Mouse (Mus musculus) MEL (cell line): Measurements from ENCODE around the gene Daxx. TPM values are rescaled to one million over a fixed set of nuclear protein-coding genes. Genes with fewer than 3 reads are reported as not detected.
"Not testable (repeated sequence)": the region's sequence is repeated elsewhere in the genome, so short reads cannot be mapped to it uniquely, and the experiment has no call there.

Experiments used
- DNase-seq: peaks from one replicate; pipeline ENCODE4 v3.0.0; 2011; ENCODE audit warnings: low read depth, low spot score
- H3K27ac ChIP-seq: 2 replicates; pipeline ENCODE4 v1.5.1; 2012; ENCODE audit warnings: low read depth, mild to moderate bottlenecking, control low read depth, low read length, moderate library complexity; ENCODE audit not compliant: control insufficient read depth
- H3K27me3 ChIP-seq, 2 experiments: fragments of 150-350 bp in 1 of 2; sonication (generic) in 1 of 2; 2 replicates each; pipeline ENCODE4 v1.6.1; 2012; ENCODE audit warnings: low read length in 2 of 2, mild to moderate bottlenecking in 2 of 2, improper control_type of control experiment in 1 of 2, moderate library complexity in 1 of 2; ENCODE audit not compliant: insufficient read depth in 2 of 2, control insufficient read depth in 1 of 2
- H3K36me3 ChIP-seq, 2 experiments: 2 replicates each; pipeline ENCODE4 v1.6.1; 2012 to 2014; ENCODE audit warnings: low read length in 2 of 2, improper control_type of control experiment in 1 of 2, inconsistent platforms in 1 of 2, mild to moderate bottlenecking in 1 of 2; ENCODE audit not compliant: insufficient read depth in 2 of 2, control insufficient read depth in 1 of 2
- H3K4me1 ChIP-seq, 2 experiments: fragments of 150-350 bp in 1 of 2; sonication (generic) in 1 of 2; 2 replicates each; pipeline ENCODE4 v1.6.1; 2012; ENCODE audit warnings: low read length in 2 of 2, improper control_type of control experiment in 1 of 2, mild to moderate bottlenecking in 1 of 2; ENCODE audit not compliant: insufficient read depth in 2 of 2, control insufficient read depth in 1 of 2
- H3K4me3 ChIP-seq, 2 experiments: fragments of 150-350 bp in 1 of 2; sonication (generic) in 1 of 2; 2 replicates each; pipeline ENCODE4 v1.5.1; 2012; ENCODE audit warnings: low read depth in 2 of 2, low read length in 2 of 2, mild to moderate bottlenecking in 2 of 2, moderate library complexity in 2 of 2, control low read depth in 1 of 2, improper control_type of control experiment in 1 of 2; ENCODE audit not compliant: control insufficient read depth in 1 of 2, insufficient read depth in 1 of 2
- H3K79me2 ChIP-seq: 2 replicates; pipeline ENCODE4 v1.6.1; 2012; ENCODE audit warnings: mild to moderate bottlenecking, low read length, moderate library complexity; ENCODE audit not compliant: control insufficient read depth, poor library complexity, insufficient read depth
- H3K9ac ChIP-seq: 2 replicates; pipeline ENCODE4 v1.6.1; 2012; ENCODE audit warnings: low read depth, mild to moderate bottlenecking, control low read depth, low read length, moderate library complexity; ENCODE audit not compliant: control insufficient read depth, poor library complexity, severe bottlenecking
- H3K9me3 ChIP-seq: fragments of 150-350 bp; sonication (generic); replicated peaks from 2 replicates; pipeline ENCODE4 v1.6.1; 2012; ENCODE audit warnings: mild to moderate bottlenecking, low read length, improper control_type of control experiment, moderate library complexity; ENCODE audit not compliant: insufficient read depth
- BHLHE40 ChIP-seq: IDR thresholded peaks from 2 replicates; pipeline ENCODE4 v1.6.1; 2012; ENCODE audit warnings: low read depth, mild to moderate bottlenecking, inconsistent platforms, low read length, improper control_type of control experiment, borderline replicate concordance
- CHD1 ChIP-seq: IDR thresholded peaks from 2 replicates; pipeline ENCODE4 v1.6.1; 2012; ENCODE audit warnings: low read depth, mild to moderate bottlenecking, inconsistent platforms, low read length, improper control_type of control experiment
- CHD2 ChIP-seq: IDR thresholded peaks from 2 replicates; pipeline ENCODE4 v1.6.1; 2011; ENCODE audit warnings: low read length, improper control_type of control experiment
- CTCF ChIP-seq, 3 experiments: IDR thresholded peaks in 2 of 3; conservative IDR thresholded peaks in 1 of 3; 2 replicates each; pipeline ENCODE4 v1.5.1; 2011 to 2012; ENCODE audit warnings: low read length in 3 of 3, low read depth in 2 of 3, mild to moderate bottlenecking in 2 of 3, improper control_type of control experiment in 1 of 3, inconsistent platforms in 1 of 3, mixed read lengths in 1 of 3, moderate library complexity in 1 of 3; ENCODE audit not compliant: control insufficient read depth in 1 of 3, insufficient read depth in 1 of 3, poor library complexity in 1 of 3, severe bottlenecking in 1 of 3
- E2F4 ChIP-seq: IDR thresholded peaks from 2 replicates; pipeline ENCODE4 v1.6.1; 2011; ENCODE audit warnings: low read depth, low read length, improper control_type of control experiment, borderline replicate concordance
- ELF1 ChIP-seq: IDR thresholded peaks from 2 replicates; pipeline ENCODE4 v1.6.1; 2014; ENCODE audit warnings: low read depth, mild to moderate bottlenecking, inconsistent platforms, low read length, improper control_type of control experiment, moderate library complexity
- EP300 ChIP-seq, 2 experiments: IDR thresholded peaks; 2 replicates each; pipeline ENCODE4 v1.6.1; 2011; ENCODE audit warnings: improper control_type of control experiment in 2 of 2, low read length in 2 of 2, low read depth in 1 of 2, mild to moderate bottlenecking in 1 of 2
- ETS1 ChIP-seq: IDR thresholded peaks from 2 replicates; pipeline ENCODE4 v1.6.1; 2012; ENCODE audit warnings: low read depth, mild to moderate bottlenecking, inconsistent platforms, low read length, improper control_type of control experiment, moderate library complexity
- GABPA ChIP-seq: IDR thresholded peaks from 2 replicates; pipeline ENCODE4 v1.6.1; 2012; ENCODE audit warnings: low read depth, mild to moderate bottlenecking, inconsistent platforms, low read length, improper control_type of control experiment, moderate library complexity
- HCFC1 ChIP-seq: IDR thresholded peaks from 2 replicates; pipeline ENCODE4 v1.6.1; 2012; ENCODE audit warnings: low read depth, mild to moderate bottlenecking, inconsistent platforms, low read length, improper control_type of control experiment, moderate library complexity
- JUND ChIP-seq: IDR thresholded peaks from 2 replicates; pipeline ENCODE4 v1.6.1; 2011; ENCODE audit warnings: low read depth, mild to moderate bottlenecking, improper control_type of control experiment, low read length
- MAX ChIP-seq: IDR thresholded peaks from 2 replicates; pipeline ENCODE4 v1.6.1; 2011; ENCODE audit warnings: low read length, improper control_type of control experiment
- MAZ ChIP-seq: IDR thresholded peaks from 2 replicates; pipeline ENCODE4 v1.6.1; 2012; ENCODE audit warnings: low read depth, mild to moderate bottlenecking, inconsistent platforms, low read length, improper control_type of control experiment
- MEF2A ChIP-seq: IDR thresholded peaks from 2 replicates; pipeline ENCODE4 v1.6.1; 2014; ENCODE audit warnings: low read depth, mild to moderate bottlenecking, inconsistent platforms, low read length, improper control_type of control experiment; ENCODE audit not compliant: poor library complexity, insufficient replicate concordance, severe bottlenecking; ENCODE audit errors: extremely low read depth
- MXI1 ChIP-seq: IDR thresholded peaks from 2 replicates; pipeline ENCODE4 v1.6.1; 2011; ENCODE audit warnings: mild to moderate bottlenecking, low read depth, low read length, improper control_type of control experiment
- MYC ChIP-seq: IDR thresholded peaks from 2 replicates; pipeline ENCODE4 v1.6.1; 2011; ENCODE audit warnings: low read depth, mild to moderate bottlenecking, low read length, improper control_type of control experiment, moderate library complexity
- NRF1 ChIP-seq: IDR thresholded peaks from 2 replicates; pipeline ENCODE4 v1.6.1; 2014; ENCODE audit warnings: low read depth, mild to moderate bottlenecking, inconsistent platforms, low read length, improper control_type of control experiment, moderate library complexity; ENCODE audit not compliant: poor library complexity, insufficient read depth, severe bottlenecking
- POLR2A ChIP-seq, 2 experiments: IDR thresholded peaks; 2 replicates each; pipeline ENCODE4 v1.6.1; 2011 to 2012; ENCODE audit warnings: low read length in 2 of 2, mild to moderate bottlenecking in 2 of 2, control low read depth in 1 of 2, improper control_type of control experiment in 1 of 2, low read depth in 1 of 2, moderate library complexity in 1 of 2; ENCODE audit not compliant: control insufficient read depth in 1 of 2, insufficient read depth in 1 of 2, poor library complexity in 1 of 2
- POLR2AphosphoS2 ChIP-seq: IDR thresholded peaks from 2 replicates; pipeline ENCODE4 v1.6.1; 2011; ENCODE audit warnings: low read length, improper control_type of control experiment
- POLR2AphosphoS5 ChIP-seq: IDR thresholded peaks from 2 replicates; pipeline ENCODE4 v1.6.1; 2012; ENCODE audit warnings: low read depth, borderline replicate concordance, mild to moderate bottlenecking, inconsistent platforms, low read length, moderate library complexity, mixed read lengths
- RAD21 ChIP-seq: IDR thresholded peaks from 2 replicates; pipeline ENCODE4 v1.6.1; 2011; ENCODE audit warnings: mild to moderate bottlenecking, low read depth, low read length, improper control_type of control experiment
- SIN3A ChIP-seq: IDR thresholded peaks from 2 replicates; pipeline ENCODE4 v1.6.1; 2012; ENCODE audit warnings: low read length, improper control_type of control experiment, inconsistent platforms
- SMC3 ChIP-seq: IDR thresholded peaks from 2 replicates; pipeline ENCODE4 v1.6.1; 2011; ENCODE audit warnings: low read depth, low read length, improper control_type of control experiment
- TAL1 ChIP-seq: IDR thresholded peaks from 2 replicates; pipeline ENCODE4 v1.6.1; 2012; ENCODE audit warnings: mild to moderate bottlenecking, inconsistent platforms, low read length, moderate library complexity, mixed read lengths
- TBP ChIP-seq: IDR thresholded peaks from 2 replicates; pipeline ENCODE4 v1.8.0; 2011; ENCODE audit warnings: low read depth, low read length, improper control_type of control experiment
- USF2 ChIP-seq, 2 experiments: IDR thresholded peaks; 2 replicates each; pipeline ENCODE4 v1.6.1; 2011 to 2012; ENCODE audit warnings: improper control_type of control experiment in 2 of 2, low read length in 2 of 2, borderline replicate concordance in 1 of 2, inconsistent platforms in 1 of 2, low read depth in 1 of 2, mild to moderate bottlenecking in 1 of 2; ENCODE audit not compliant: insufficient read depth in 1 of 2
- ZC3H11A ChIP-seq: IDR thresholded peaks from 2 replicates; pipeline ENCODE4 v1.6.1; 2012; ENCODE audit warnings: low read depth, mild to moderate bottlenecking, inconsistent platforms, low read length, improper control_type of control experiment
- ZKSCAN1 ChIP-seq: IDR thresholded peaks from 2 replicates; pipeline ENCODE4 v1.6.1; 2012; ENCODE audit warnings: low read depth, mild to moderate bottlenecking, inconsistent platforms, low read length, improper control_type of control experiment, moderate library complexity
- ZMIZ1 ChIP-seq: IDR thresholded peaks from 2 replicates; pipeline ENCODE4 v1.6.1; 2012; ENCODE audit warnings: low read depth, mild to moderate bottlenecking, inconsistent platforms, low read length, improper control_type of control experiment, moderate library complexity
- ZNF384 ChIP-seq: IDR thresholded peaks from 2 replicates; pipeline ENCODE4 v1.6.1; 2012; ENCODE audit warnings: low read depth, mild to moderate bottlenecking, inconsistent platforms, low read length, improper control_type of control experiment
- polyA plus RNA-seq, 2 experiments: library from polyadenylated mRNA; stranded (reverse) in 1 of 2; unstranded in 1 of 2; fragments of >175 nt in 1 of 2; fragments of >200 nt in 1 of 2; gene quantifications; 2 replicates each; pipeline versions ENCODE4 v1.2.1 to v1.2.4; 2012; ENCODE audit warnings: low replicate concordance in 2 of 2, low read depth in 1 of 2; ENCODE audit not compliant: insufficient read length in 2 of 2, insufficient read depth in 1 of 2, missing spikeins in 1 of 2
- total RNA-seq: library from RNA; depleted of rRNA; stranded (reverse); fragments of 300-350 nt; gene quantifications from 2 replicates; pipeline ENCODE4 v1.2.3, GENCODE M21; 2012

Gene Daxx
- total and polyA plus RNA-seq, 3 experiments = 40.6 to 68.0 TPM; not detected in 1

- H3K79me2 ChIP-seq = peaks cover 27% of the 10 kb centered on the region
- DNase-seq, H3K9me3 ChIP-seq, H3K27me3 ChIP-seq: not testable (repeated sequence)
- TF ChIP-seq E2F4 = 0 out of 2 replicates have a peak, but pooled peaks have one; percentile 10
- peaks cover 4 to 18% of the 10 kb centered on the region in 2 experiments for H3K4me1 ChIP-seq
- peaks cover 2 to 16% of the 10 kb centered on the region in 2 experiments; a peak in 3 of 4 replicates for H3K36me3 ChIP-seq
- peak overlapping the region; percentile 61 for H3K27ac ChIP-seq
- H3K9ac ChIP-seq = peak overlapping the region; percentile 84
- H3K4me3 ChIP-seq = peak overlapping the region; percentile 50 to 89
Observed at GRCm38 (mm10) chr17:33889941-33890532, 19.2 kb upstream of the Daxx start.

- H3K27ac ChIP-seq = peak within 1 kb of the TSS; percentile 61
- peaks cover 2 to 16% of the 10 kb centered on the region in 2 experiments; a peak in 3 of 4 replicates for H3K36me3 ChIP-seq
- peaks cover 27% of the 10 kb centered on the region for H3K79me2 ChIP-seq
- peak within 1 kb of the TSS; percentile 84 for H3K9ac ChIP-seq
- H3K27me3 ChIP-seq = no peaks in the 10 kb centered on the region
- DNase-seq = peak; percentile 99
- H3K9me3 ChIP-seq = no peaks in the 10 kb centered on the region
- peaks cover 4 to 18% of the 10 kb centered on the region in 2 experiments for H3K4me1 ChIP-seq
- H3K4me3 ChIP-seq = peak within 1 kb of the TSS; percentile 60 to 89
- TF ChIP-seq MAX (peak; percentile 81), ETS1 (peak; percentile 79), POLR2AphosphoS5 (no peak), HCFC1 (peak; percentile 90), ELF1 (peak; percentile 96), ZKSCAN1 (no peak), NRF1 (peak; percentile 81), BHLHE40 (no peak), GABPA (no peak), TAL1 (no peak), CHD2 (no peak), ZNF384 (peak; percentile 25; the same call in 1 of the 2 replicates), USF2 (IDR thresholded peaks at IDR 0.05; ENCODE audit: borderline replicate concordance in 1 of 2, insufficient read depth in 1 of 2, low read depth in 1 of 2, low read length in 2 of 2) (no peak), POLR2AphosphoS2 (no peak), SIN3A (peak; percentile 92), MEF2A (no peak), CTCF (IDR thresholded peaks at IDR 0.05 in 2 of 3, conservative IDR thresholded peaks at IDR 0.05 in 1 of 3; ENCODE audit: control insufficient read depth in 1 of 3, insufficient read depth in 1 of 3, low read depth in 2 of 3, low read length in 3 of 3, poor library complexity in 1 of 3, severe bottlenecking in 1 of 3) (peak; percentile 78 to 89 (median 79)), TBP (peak; percentile 65), ZC3H11A (peak; percentile 6; the same call in 1 of the 2 replicates), SMC3 (peak; percentile 53), JUND (no peak), MAZ (peak; percentile 76; the same call in 1 of the 2 replicates), POLR2A (IDR thresholded peaks at IDR 0.05; ENCODE audit: control insufficient read depth in 1 of 2, insufficient read depth in 1 of 2, low read depth in 1 of 2, low read length in 2 of 2, poor library complexity in 1 of 2) (peak; percentile 62 to 75), ZMIZ1 (peak; percentile 70; the same call in 1 of the 2 replicates), RAD21 (no peak; the same call in 1 of the 2 replicates), MXI1 (peak; percentile 70), EP300 (IDR thresholded peaks at IDR 0.05; ENCODE audit: low read depth in 1 of 2, low read length in 2 of 2) (peak in 1 of 2 experiments; percentile 49; a peak in 1 of 4 replicates), MYC (peak; percentile 95), CHD1 (no peak), E2F4 (no peak)
Observed at GRCm38 (mm10) chr17:33890533-33891059, 18.6 kb upstream of the Daxx start, which contains the start of gene Kifc1. Gene Kifc1 (minus strand): TSS chr17:33890661.
